Mouse (Mus musculus) Muller cell, postnatal 12 days (primary cell): ENCODE measurements around the gene Zfp112.
"Not testable (repeated sequence)": the region's sequence is repeated elsewhere in the genome, so short reads cannot be mapped to it uniquely, and the experiment has no call there.

Source experiments
- DNase-seq: peaks from one replicate; pipeline ENCODE4 v3.0.0-alpha.2; 2015; ENCODE audit errors: inconsistent ontology term

Gene Zfp112

GRCm38 (mm10) chr7:24112156-24112856 is at the start of gene Zfp112:
Zfp112 (plus strand) TSS chr7:24112314.
- DNase-seq, result peak; percentile 97

- not testable (repeated sequence) for DNase-seq
These were observed 37.7 kb upstream of the Zfp112 start for GRCm38 (mm10) chr7:24074424-24074823.

- peak; percentile 92 for DNase-seq
These were observed 30.3 kb upstream of the Zfp112 start, which contains the start of gene Zfp180 for GRCm38 (mm10) chr7:24081634-24082431. Zfp180 (plus strand) TSS chr7:24081924.

DNA sequence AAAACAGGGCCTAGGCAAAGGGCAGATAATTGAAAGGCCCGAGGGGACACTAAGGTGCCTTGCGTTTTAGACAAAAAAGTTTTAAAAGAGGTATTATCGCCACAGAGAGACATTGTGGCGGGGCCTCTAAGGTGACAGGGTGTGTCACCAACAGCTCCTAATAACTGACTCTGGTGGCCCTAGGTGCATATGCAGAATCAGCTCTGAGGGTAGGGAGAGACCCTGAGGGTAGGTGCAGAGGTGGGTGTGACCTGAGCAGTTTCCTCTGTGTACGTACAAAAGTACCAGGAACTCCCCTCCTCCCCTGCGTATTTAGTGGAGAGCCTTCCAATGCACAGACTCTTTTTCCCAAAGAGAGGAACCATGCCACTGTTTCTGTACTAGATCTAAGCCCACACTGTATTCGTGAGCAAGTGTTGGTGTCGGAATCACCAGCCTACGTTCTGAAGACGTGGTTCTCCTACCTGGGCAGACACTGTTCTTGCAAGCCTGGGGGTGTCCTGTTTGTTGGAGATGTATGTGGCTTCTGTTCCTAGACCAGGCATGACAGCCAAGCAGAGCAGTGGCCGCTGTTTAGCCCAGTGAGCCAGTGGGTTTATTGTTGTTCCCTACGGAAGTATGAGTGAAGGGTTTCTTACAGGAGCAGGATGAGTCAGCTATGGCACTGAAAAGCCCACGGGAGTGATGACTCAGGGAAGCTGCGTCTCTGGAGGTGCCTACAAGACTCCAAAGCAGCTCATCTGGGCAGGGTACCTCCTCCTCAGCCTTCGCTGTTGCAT is 29.5 kb upstream of the Zfp112 start:
- peak; percentile 27 for DNase-seq

DNA sequence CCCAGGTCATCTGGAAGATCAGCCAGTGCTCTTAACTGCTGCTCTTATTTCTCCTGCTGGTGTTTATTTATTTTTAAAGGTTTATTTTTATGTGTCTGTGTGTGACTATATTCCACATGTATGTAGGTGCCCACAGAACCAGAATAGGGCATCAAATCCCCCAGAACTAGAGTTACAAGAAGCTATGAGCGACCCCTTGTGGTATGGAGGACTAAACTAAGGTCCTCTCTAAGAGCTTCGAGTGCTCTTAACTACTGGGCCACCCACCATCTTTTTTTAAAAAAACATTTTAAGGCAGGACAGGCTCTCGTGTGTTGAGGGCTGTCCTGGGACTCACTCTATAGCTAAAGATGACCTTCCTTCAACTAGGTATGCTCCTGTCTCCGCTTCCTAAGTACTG is 25.2 kb upstream of the Zfp112 start:
- DNase-seq, result no peak

DNA sequence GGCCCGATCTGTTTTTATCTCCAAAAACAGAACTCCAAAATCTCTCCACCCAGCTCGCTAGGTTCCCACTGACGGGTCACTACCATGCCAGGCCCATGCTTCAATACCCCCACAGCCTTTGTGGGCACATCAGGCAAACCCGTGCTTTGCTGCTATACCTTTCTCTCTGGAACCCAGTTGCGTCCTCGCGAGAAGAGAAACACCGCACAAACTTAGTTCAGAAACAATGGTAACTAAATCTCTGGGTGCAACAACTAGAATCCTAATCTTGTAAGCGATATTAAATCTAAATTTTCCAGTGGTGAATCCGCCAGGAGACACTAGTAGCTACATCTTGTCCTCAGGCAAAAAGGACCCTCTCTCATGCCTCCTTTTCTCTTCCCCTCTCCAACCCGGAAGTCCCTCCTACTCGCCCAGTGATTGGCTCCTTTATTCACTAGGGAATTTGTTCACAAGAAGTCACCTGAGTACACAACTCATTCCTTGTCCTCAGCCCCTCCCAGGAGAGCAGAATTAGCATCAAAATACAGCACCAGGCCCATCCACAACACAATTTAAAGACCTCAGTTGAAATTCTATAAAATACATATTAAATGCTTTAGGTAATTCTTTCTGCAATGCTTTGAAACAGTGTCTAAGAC is 24.5 kb upstream of the Zfp112 start:
- no peak for DNase-seq

GRCm38 (mm10) chr7:24104403-24104802 is 7.7 kb upstream of the Zfp112 start:
- no peak for DNase-seq

GRCm38 (mm10) chr7:24105144-24105703 is 6.9 kb upstream of the Zfp112 start:
- no peak for DNase-seq

DNA sequence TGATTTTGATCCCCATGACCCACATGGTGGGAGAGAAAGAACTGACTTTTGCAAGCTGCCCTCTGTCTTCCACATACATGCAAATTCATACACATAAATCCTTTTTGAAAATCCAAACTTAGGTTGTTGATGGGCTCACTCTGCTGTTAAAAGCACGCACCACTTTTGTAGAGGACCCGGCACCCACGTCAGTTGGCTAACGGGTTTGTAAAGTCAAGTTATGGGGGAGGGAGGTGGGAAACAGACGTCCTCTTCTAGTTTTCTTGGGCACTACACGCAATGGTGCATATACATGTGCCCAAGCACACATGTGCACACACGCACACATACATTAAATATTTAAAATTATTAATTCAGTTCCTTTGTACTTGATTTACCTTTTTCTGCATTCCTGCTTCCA is 1.3 kb upstream of the Zfp112 start:
- no peak for DNase-seq

GRCm38 (mm10) chr7:24111772-24112155 is 350 bp upstream of the Zfp112 start:
- DNase-seq, result no peak

DNA sequence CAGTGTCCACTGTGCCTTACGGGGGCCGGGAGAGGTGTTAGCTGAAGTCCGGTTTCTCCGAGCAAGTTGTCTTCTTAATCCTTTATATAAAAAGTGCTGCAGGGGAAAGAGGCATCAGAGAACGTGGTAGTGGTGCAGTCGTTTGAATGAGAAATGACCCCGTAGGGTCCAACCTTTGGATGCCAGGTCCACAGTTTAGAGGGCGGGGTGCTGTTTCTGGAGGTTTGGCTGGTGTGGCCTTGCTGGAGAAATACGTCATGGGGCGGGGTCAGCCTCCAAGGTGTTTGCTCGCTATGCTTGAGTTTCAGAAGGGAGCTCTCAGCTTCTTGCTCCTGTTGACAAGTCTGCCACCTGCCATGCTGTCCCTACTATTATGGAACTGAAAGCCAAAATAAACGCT is 887 bp downstream of the Zfp112 start:
- peak; percentile 43 for DNase-seq

DNA sequence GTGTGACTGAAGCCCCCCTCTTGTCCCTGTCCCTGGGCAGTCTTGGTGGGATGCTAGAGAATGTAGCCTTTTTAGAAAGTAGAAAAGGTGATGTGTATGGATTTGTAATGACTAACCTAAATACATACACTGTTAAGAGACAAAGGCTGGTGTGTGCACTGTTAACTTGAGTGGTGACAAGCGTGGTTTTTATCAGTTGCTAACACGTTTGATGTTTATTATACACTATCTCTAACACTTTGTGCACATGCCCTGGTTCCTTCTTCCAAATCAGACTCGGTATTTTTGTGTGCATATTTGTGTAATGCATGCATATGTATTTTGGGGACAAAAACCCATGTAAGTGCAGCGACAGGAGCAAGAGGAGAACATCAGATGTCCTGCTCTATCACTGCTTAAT is 4.5 kb downstream of the Zfp112 start:
- no peak for DNase-seq

DNA sequence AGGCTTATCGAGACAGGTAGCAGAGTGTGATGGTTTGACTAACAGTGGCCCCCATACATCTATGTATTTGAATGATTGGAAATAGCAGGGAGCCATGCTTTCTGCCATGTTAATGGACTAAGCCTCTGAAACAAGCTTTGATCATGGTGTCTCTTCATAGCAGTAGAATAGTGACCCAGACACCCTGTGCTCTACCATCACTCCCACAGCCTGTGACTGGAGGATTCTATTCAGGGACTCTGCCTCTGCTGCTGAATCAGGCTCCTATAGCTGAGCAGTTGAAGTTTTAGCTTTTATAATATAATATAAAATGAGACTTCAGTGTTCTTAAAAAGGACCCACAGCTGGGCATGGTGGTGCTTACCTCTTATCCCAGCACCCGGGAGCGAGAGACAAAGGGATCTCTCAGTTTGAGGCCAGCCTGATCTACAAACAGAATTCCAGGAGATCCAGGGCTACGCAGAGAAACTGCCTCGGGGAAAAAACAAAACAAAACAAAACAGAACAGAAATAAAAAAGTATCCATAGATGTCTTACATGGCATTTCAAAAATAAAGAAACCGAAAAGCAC is 21.4 kb downstream of the Zfp112 start:
- DNase-seq, result no peak

DNA sequence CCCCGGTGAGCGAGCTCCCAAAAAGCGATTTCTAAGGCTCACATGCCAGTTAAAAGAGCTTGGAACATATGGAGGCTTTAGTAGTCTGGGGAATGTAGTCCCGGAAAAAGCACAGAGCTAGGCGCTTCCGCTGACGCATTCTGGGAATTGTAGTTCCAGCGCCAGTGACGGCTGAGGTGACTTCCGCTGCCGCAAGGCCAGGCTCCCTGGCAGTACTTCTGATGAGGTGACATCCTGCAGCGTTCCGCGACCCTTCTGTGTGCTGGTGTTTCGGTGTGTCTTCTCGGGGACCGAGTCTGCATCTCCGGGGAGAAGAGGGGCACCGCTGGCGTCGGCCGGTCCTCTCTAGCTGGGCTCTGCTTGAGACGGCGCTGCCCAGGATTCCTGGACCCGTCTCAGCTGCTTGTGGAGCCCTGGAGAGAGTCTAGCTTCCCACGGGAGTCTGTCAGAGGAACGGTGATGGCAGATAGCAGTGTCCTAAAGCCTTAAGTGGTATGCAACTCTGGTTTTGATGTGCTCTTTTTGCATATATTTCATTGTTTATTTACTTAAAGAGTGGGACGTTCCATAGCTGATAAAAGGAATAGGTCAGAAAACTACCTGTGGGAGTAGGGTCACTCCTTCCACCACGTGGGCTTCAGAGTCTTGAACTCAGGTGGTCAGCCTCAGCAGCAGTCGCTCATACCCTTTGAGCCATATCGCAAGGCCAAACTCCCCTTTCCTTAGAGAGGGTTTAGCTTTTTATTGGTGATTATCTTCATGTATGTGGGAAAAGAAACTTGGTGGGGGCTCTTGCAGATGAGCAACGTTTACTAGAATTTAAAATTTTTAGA is 22.1 kb downstream of the Zfp112 start, which contains the start of gene Zfp235:
Gene Zfp235, plus strand, starts transcription at position 174 of the 833 bp plus-strand sequence.
- peak; percentile 83 for DNase-seq

DNA sequence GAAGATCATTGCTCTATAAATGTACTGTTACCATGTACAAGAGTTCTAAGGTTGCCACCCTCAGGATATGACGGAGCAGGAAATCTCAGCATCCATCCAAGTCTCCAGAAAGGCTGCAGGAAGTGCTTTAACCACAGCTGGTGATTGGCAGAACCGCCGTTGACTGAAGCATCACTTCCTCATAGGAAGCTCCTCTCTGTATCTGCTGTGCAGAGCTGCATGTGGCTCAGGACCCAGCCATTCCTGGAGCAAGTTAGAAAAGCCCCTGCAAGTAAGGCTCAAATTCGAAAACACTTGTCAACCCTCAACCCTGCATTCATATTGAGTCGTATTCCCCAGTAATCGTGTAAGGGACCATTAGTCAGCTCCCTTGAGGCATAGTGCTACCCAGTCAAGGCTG is 30.5 kb downstream of the Zfp112 start:
- no peak for DNase-seq

DNA sequence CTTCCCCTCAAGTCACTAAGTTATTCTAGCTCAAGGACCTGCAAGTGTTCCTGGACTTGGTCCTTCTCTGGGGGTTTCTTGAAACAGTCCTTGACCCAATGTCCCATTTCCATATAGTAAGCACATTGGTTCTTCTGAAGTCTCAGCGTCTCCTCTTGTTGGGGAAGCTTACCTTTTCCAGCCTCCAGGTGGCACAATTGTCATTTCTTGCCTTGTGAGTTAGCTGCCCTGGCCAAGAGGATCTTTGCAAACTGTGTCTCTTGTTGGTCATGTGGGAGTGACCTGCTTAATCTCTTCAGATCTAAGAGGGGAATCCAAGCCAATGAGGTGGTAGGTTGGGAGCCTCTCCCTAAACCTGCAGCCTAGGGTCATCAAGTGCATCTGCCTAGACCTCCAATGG is 41.2 kb downstream of the Zfp112 start:
- DNase-seq, result peak; percentile 17

DNA sequence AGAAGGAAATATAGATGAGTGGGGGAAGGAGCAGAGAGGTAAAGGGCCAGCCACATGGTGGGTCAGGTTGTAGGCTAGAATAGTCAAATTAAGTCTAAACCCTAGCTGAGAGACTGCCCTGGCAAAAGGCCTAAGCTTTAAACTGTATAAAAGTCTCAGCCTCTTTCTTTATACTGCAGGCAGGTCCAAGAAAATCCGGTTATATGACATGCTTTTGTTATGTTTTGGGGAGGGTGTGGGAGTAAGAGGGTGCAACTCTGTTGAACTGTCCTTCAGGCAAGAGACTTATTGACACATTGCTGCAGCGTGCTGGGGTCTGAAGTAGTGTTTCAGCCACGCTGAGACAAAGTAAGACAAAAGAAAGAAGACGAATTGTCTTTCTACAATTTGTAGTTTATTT is 60.1 kb downstream of the Zfp112 start:
- no peak for DNase-seq

DNA sequence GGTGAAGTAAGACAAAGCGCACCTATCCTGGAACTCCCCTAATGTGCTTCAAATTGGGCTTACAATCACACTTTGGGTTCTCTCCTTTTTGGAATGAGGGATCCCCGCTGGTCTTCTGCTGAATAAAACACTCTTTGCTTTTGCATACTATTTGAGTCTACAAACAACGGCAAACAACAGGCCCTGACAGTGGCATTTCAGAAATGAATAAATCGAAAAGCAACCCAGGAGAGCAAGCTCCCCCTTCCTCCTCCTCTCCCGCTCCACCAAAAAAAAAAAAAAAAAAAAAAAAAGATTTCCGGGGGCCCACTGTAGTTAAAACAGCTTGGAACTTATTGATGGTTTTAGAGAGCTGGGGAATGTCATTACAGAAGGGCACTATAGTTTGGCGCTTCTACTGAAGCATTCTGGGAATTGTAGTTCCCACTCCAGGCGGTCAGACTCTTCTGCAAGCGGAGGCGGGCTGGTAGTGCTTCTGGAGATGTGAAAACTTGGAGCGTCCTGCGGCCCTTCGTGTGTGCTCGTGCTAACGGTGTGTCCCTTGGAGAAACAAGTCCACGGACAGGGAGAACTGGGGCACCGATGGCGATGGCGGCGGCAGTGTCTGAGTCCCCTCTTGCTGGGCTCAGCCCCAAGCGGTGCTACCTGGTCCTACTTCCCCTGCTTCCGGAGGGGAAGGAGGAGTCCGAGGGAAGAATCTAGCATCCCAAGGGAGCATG is 62.7 kb downstream of the Zfp112 start, which contains the start of gene Zfp114:
Gene Zfp114, plus strand, starts transcription at position 443 of the 719 bp plus-strand sequence.
- DNase-seq, result peak; percentile 70

GRCm38 (mm10) chr7:24175337-24175711 is 63.2 kb downstream of the Zfp112 start:
- DNase-seq, result no peak
